Mouse (Mus musculus): ENCODE results near the gene Cpt1b.

The Cpt1b gene

DNA sequence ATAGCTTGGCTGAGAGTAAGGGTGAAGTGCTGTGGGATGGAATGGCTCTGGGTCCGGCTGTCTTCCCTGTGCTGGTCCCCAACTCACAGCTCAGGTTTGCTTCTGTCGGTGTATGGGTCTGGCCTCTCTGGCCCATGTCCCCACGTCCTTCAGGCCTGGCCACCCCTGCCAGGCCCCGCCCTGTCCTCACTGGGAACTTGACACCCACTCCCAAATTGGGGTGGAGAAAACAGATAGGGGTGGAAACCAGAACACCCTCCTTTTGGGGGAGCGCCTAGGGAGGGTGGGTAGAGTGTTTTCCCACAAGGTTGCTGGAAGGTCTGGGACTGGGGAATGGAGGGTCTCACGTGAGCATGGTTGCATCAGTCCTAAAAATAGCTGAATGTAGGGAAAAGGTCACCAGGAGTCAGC is at the start of gene Cpt1b:
TSS of gene Cpt1b (minus strand) at position 153 of the 411 bp plus-strand sequence.
- no peak for DNase-seq (ENCODE audit: low spot score)

DNA sequence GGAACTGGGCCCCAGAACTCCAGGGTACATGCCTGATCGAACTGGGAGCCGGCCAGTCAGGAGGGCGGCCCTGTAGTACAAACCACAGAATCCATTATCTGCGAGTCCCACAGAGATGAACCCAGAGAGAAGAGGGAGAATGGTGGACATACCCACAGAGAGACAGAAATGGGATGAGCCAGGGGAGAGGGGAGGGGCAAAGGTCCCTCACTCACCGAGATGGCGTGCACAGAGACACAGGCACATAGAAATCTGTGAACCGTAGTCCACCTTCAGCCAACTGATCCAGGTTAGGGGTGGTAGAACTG is 49.6 kb upstream of the Cpt1b start:
- DNase-seq (ENCODE audit: low spot score): no peak

DNA sequence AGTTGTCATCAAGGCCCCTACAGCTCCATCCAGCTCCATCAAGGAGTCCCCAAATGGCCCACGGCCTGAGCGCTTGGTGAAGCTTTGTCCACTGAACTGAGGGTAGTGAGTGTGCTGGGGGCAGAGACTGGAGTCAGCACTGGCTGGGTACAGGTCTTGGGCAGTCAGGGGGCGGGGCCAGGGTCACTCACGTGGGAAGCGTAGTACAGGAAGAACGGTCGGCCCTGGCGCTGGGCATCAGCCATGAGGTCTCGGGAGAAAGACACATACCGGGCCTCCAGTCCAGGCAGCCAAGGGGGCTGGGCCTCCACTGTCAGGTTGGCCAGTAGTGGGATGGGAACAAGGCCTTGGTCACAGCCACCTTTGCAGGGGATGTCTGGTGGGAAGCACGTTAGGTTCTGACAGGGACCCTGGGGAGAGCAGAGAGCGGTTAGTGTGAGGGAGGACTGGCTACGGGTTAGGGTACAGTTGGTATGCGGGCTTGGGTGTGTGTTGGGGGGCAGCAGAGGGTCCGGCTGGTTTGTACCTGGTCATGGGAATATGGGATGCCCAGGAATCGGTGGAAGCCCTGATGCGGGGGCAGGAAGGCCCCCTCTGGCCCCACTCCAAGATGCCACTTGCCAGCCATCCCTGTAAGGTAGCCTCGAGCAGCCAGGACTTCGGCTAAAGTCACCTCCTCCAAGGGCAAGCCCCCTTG is 49.1 kb upstream of the Cpt1b start:
- DNase-seq (ENCODE audit: low spot score): no peak

DNA sequence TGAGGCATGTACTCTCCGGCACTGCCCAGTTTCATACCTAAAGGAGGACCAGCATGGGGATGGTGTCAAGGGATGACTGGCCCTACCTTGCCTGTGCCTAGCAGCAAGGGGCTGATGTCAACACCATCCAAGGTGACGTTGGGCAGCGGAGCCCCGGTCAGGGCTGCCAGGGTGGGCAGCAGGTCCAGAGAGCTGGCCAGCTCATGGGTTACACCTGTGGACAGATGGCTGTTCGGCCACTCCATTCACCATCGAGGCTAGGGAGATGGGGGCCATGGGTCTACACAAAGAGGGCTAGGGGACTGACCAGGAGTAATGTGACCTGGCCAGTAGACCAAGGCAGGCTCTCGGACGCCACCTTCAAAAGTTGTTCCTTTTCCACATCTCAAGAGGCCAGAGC is 48.3 kb upstream of the Cpt1b start:
- DNase-seq (ENCODE audit: low spot score): no peak

DNA sequence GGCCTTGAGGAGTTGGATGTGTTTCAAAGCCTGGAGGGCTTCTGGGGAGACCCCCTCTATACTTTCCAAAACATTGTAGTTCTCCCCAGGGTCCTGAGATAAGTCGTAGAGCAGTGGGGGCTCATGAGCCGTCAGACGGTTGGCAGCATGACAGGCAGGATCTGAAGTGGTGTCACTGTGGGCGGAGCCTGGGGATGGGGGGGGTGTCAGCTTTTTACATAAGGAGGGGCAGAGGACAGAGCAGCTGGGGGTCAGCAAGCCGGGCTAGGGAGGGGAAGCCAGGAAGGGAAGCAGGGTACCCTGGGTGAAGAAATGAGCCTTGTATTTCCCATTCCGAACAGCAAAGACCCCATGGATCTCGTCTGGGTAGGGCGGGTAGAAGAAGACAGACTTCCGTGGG is 47.7 kb upstream of the Cpt1b start:
- DNase-seq (ENCODE audit: low spot score): no peak

DNA sequence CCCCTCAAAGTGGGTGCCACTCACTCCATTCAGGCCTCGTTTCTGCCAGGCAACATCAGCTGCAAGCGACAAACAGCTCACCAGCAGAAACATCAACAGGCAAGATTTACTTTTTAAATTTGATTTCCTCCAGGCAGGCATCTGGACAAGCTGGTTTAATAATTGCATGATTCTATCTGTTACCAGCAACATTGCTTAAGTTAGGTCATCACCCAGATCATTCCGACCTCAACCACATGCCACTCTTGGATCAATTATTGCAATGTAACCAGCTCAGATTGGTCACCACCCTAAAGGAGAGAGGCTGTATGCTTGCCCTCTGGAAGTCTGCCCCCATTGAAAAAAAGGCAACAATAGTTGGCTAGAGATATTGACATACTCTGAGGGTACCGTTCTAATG is 45.8 kb upstream of the Cpt1b start:
- DNase-seq (ENCODE audit: low spot score): no peak

DNA sequence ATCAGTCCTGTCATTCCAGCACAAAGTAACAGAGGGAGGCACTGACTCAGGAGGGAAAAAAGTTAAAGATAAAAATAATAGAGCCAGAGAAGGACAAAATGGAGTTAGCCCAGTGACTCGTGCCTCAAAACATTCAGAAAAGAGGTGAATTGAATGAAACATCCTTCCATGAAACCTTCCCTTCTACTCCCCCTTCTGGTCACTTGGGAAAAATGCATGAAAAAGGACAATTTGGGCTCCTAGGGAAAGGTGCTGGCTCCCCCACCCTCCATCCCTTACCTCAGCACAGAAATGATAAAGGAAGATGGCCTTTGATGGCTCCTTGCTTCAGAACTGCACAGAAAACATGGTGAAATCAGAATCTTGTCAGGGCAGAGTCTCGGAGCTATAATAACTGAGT is 42.9 kb upstream of the Cpt1b start:
- DNase-seq (ENCODE audit: low spot score): peak; percentile 28

DNA sequence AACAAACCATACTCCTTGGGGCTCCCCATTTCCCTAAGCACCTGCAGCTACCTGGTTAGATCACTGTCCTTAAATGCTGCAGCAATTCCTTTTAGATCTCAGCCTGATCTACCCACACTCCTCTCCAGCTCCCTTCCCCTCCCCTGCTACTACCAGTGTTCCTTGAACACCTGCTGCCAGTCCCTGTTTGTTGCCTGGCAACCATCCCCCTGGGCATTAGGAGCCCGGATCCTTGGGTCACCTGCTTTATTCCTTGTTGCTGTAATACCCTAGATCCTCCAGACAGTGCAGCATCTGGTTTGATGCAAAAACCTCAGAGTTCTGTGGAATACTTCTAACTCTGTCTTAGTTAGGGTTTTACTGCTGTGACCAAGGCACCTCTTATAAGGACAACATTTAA is 39.4 kb upstream of the Cpt1b start:
- no peak for DNase-seq (ENCODE audit: low spot score)

DNA sequence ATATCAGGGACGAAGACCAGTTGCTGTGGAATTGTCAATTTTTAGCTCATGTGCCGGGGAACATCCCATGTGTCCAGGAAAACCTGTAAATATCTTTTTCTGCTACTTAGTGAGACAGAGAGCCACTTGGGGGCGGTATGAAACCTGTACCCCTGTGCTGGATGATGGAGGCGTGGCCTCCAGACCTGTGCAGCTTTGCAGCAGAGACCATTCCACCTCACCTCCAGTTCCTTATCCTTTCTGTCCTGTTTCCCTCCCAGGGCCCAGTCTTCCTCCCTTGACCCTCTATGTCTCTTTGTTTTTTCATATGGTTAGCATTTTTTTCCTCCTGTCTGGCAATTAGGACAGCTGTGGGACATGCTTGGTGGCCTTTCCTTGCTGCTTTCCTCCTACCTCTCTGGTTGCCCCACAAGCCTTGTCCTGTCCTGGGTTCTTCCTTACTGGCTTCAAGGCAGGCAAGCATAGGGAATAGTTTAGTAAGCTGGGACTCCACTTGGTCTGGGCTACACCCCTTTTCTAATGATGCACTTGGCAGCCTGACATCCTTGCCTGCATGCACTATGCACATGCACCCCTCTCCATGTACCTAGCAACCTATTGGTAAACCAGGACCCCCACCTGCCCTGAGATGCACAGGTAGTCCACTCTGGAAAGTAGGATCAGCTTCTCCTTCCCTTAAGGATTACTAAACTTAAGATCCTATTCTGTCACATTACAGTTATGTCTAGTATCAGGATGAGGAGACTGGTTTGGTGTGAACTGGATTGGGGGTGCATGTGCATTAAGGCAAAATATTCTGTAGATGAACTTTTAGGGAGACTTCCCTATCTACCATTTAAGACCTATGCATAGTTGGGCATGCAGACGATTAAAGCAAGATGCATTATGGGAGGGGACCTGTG is 37.9 kb upstream of the Cpt1b start:
- DNase-seq (ENCODE audit: low spot score): no peak

DNA sequence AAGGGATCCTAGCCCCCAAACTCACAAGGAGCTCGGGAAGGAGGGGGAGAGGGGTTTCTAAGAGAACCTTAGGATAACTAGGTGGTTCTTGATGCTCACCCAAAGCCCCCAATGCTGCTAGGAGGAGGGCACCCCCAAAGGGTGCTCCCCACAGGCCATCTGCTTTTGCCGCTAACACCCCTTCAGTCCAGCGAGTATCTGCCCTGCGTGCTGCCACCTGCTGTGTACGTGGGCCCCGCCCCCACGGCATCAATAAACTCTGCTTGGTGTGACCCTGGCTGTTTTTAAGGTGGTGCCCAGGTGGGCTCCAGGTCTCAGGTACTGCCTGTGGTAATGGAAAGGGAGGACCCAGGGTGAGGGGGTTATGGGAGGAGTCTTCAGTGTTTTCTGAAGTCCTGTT is 36.5 kb upstream of the Cpt1b start:
- DNase-seq (ENCODE audit: low spot score): no peak

DNA sequence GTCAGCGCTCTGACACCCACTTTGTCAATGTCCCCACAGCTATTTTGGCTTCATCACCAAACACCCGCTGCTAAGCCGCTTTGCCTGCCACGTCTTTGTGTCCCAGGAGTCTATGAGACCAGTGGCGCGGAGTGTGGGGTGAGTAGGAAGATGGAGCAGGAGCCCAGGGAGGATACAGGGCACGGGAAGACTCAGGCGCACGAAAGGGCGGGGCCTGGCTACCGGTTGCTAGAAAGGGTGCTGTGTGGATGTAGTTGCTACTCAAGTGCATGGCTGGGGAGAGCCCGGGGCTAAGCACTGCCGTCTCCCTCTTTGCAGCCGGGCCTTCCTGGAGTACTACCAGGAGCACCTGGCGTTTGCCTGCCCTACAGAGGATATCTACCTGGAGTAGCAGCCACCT is 35.7 kb upstream of the Cpt1b start:
- DNase-seq (ENCODE audit: low spot score): no peak

DNA sequence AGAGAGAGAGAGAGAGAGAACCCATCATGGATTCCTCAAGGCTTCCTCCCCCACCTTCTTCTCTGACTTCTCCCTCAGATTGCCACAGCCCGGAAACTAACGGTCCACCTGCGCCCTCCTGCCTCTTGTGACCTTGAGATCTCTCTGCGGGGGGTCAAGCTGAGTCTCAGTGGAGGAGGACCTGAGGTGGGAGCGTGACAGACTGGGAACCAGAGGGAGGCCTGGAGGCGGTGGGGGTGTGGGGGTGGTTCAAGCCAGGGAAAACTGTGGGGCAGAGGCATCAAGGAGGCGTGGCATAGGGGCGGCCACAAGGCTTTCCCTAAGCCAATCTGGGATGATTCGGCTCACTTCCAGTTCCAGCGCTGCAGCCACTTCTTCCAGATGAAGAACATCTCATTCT is 34.6 kb upstream of the Cpt1b start:
- DNase-seq (ENCODE audit: low spot score): no peak

DNA sequence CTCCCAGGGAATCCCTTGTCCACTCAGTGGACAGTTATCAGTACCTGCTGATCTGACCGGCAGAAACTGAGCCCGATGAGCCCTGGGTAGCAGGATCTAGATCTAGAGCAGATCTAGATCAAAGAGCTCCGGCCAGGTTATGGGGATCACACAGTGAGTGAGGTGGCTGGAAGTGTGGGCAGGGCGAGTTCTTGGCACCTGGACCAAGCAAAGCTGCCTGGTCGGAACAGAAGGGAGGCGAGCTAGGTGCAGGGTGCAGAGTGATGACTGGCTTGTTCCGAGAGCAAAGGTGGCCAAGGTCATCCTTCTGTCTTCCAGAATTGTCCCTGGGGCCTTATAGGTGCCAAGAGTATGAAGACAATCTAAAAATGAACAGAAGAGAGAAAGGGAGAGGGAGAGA is 34.2 kb upstream of the Cpt1b start:
- DNase-seq (ENCODE audit: low spot score): no peak

DNA sequence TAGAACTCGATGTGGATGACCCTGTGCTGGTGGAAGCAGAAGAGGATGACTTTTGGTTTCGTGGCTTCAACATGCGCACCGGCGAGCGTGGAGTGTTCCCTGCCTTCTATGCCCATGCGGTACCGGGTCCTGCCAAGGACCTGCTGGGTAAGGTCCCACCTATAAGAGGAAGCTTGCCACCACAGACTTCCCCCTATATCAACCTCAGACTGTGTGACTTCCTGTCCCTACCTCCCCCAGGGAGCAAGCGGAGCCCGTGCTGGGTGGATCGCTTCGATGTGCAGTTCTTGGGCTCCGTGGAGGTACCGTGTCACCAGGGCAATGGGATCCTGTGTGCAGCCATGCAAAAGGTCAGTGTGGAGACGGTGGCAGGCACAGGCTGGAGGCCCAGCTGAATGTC is 33.3 kb upstream of the Cpt1b start:
- DNase-seq (ENCODE audit: low spot score): no peak

DNA sequence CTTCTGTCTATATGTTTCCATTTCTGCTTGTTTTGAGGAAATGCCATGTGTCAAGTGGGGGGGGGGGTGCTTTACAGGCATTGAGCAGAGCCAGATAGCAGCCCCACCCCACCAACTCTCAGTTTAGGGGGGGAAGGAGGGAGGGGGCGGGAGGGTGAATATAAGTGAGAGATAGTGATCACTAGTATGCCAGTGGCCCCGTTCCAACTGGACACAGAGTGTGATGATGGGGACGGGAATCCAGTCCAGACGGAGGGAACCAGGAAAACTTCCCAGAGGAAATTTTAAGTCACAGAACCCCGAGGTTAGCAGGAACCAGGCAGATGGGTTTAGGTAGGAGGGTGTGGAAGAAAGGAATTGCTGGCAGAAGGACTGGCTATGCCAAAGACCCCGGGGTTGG is 30.0 kb upstream of the Cpt1b start:
- DNase-seq (ENCODE audit: low spot score): no peak

DNA sequence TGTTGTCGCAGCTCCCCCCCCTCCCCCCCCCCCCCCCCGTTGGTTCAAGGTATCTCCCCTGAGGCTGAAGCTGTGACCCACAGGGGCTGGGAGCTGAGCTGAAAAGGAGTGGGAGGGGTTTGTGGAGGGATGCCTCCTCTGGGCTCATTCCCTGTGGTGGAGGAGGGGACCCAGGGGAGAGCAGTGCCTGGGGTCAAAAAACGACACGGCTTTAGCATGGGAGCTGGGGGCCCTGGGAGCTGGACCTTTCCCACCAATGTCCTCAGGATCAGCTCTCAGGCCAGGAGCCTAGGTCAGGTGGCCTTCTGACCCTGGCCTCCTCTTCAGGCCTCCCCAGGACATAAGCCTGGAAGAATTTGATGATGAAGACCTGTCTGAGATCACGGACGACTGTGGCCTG is 29.2 kb upstream of the Cpt1b start:
- DNase-seq (ENCODE audit: low spot score): no peak

DNA sequence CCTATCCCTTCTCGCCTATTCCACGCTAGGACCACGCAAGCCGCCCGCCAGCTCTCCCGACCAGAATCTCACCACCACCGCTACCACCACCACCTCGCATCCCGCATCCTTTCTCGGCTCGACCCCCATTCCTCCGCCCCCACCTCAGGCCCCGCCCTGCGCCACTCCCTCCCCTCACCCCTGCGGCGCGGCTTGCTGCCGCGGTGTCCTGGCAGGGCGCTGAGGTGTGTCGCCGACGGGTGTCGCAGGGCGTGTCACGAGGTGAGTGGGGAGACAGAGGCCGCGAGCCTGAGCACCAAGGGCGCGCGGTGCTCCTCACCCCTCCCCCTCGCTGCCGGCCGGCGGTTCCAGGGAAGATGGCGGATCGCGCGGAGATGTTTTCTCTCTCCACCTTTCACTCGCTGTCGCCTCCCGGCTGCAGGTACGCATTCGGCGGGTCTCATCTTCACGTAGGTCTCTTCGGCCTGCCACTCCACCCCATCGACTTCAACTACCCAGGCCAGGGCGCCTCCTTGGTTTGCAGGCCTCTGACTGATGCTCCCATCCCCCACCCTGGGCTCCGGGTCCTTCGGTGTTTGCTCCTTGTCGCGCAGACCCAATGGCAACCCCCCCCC is 28.3 kb upstream of the Cpt1b start, which contains the start of gene Mapk8ip2:
TSS of gene Mapk8ip2 (plus strand) at position 49 of the 614 bp plus-strand sequence.
- no peak for DNase-seq (ENCODE audit: low spot score)

DNA sequence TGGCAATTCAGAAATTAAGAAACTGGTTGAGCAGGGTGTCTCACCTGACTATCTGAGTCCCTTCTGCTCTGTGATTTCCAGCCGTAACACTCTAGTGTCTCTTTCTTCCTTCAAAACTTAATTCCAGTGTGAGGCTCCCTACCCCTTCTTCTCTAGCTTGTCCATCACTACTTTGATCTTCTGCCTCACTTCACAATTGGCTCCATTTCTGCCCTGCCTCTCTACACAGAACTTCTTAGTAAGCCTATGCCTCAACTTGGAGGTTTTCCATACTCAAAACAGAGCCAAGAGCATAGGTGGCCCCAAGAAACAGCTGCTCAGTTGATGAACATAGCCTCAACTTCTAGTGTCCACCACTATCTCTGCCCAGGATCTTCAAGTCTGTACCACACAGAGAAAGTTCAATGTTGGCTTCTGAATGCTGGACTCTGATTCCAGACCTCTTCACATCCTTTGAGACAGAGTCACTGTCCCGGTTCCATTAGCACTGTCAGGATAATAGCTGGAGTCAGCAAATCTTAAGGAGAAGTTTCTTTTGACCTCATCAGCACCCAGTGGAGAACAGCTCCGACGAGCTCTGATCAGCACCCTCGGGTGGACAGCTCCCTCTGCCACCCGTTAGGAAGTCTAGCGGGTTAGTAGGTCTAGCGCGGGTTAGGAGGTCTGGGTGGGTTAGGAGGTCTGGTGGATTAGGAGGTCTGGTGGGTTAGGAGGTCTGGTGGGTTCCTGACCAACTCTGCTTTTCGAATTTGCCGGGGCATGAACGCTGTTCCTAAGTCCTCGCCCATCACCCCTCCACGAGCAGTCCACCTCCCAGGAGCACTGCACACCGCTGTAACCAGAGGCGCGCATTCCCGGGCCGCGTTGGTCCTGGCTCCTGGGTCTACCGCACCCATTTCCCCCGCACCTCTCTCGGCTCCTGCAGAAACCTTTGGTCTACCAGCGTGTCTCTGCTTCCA is 27.5 kb upstream of the Cpt1b start:
- peak; percentile 47 for DNase-seq (ENCODE audit: low spot score)

DNA sequence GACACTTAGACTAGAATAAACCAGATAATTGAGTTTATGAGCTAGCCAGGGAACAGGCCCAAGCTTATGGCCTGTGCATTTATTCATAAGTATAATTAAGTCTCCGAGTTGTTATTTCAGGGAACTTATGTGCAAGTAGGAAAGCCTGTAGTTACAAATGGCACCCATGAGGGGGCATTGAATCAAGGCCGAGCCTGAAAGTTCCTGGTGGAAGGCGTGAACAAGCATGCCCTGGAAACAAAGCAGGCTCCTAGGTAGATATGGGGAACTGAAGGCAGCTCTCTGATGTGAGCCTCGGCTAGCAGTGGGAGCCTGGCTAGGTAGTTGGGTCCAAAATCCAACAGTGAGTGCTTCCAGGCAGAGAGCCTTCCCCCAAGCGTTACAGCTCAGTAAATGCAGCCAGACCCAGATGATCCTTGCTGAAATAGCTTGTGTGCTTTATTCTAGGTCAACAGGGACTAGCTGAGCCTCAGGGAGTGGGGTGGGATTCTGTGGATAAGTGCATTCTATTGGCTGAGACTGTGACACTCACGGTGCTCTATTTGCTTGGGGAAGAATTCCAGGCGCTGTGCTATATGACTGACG is 16.9 kb upstream of the Cpt1b start:
- DNase-seq (ENCODE audit: low spot score): no peak

DNA sequence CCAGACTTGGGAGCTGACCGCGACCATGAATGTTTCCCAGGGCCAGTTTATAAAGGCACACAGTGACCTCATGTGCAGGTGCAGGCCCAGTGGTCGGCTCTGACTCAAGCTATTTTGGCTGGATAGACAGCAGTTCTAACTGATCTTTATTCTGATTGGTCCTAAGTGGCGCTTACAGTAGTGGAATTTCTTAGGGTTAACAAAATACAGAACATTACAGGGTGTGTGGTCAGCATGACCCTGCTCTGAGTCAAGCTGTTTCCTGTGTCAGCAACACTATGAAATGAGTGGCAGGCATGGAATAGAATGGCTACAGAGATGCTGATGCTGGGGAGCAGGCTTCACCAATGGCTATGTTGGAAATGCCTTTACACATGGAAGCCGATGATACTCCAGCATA is 10.2 kb upstream of the Cpt1b start:
- no peak for DNase-seq (ENCODE audit: low spot score)

DNA sequence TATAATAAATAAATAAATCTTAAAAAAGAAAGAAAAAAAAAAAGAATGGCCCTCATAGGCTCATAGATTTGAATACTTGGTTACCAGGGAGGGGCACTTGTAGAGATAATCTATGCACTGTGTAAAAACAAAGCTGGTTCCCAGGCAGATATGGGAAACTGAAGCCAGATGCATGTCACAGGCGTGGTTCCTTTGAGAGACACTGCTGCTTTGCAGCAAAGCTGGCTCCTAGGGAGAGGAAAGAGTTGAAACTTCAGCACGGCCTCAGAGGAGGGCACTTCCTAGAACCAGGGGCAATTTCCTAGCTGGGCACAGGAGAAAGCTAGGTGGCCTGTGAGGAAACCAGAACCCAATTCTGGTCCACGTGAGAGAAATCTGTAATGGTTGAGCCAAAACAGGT is 8.5 kb upstream of the Cpt1b start:
- no peak for DNase-seq (ENCODE audit: low spot score)

DNA sequence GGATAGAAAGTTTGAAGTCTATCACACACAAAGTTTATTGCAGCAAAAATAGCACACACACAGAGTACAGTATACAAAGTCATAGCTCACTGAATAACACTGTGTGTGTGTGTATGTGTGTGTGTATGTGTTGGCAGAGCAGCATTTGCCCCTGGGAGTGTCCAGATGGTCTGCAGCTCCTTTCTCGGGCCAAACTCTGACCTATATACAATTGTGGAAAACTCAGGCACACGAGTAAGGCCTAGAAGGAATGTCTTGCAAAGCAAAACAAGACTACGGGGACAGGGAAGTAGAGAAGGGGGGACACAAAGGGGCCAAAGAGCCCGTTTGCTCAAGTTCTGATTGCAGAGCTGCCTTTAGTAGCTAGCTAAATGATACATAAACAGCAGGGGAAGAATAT is 7.3 kb upstream of the Cpt1b start:
- DNase-seq (ENCODE audit: low spot score): no peak

Measured in c-Kit-positive CD71-positive TER-119-positive erythroid progenitor cells, embryonic 14.5 days (primary cell).